Mouse (Mus musculus): ENCODE measurements at regions not wholly inside any gene's neighbourhood (a gene's known extent, or its start where the extent isn't known, plus 50 kb on each side); places are given as distances from the start of the nearest gene placed in this dataset.

DNA sequence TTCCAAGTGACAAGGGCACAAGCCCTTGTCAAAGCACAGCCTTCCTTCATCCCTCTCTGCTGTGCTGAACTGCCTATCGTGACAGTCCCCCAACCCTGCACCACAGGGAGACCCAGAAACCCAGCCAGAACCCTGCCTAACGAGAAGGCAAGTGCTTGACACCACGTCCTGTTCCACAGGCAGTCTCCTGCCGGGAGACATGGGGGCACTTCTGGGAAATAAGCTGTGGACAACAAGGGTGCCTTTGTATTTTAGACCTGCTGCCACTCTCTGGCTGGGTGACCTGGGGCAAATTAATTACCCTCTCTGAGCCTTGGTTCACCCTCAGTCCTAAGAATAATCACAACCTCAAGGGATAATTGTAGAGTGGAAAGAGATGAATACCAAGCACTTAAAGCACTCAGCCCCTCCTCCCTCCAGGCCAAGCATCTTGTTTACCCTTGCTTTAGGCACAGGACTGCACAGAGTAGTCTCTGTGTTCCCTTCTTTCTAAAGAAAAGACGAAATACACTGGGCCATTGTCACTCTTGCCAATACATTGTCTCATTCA lies 177.6 kb downstream of the Tle3 start:
- no peak for TF ChIP-seq CTCF (IDR thresholded peaks at IDR 0.05; ENCODE audit: low read depth)
- no peak for TF ChIP-seq EP300 (IDR thresholded peaks at IDR 0.05; ENCODE audit: low read depth)
